Mouse (Mus musculus): Measurements from ENCODE around the gene Stab1. TPM values are rescaled to one million over a fixed set of nuclear protein-coding genes. Genes with fewer than 3 reads are reported as not detected.

The Stab1 gene
- total RNA-seq, 2 experiments from 2014 or later = 15.6 to 16.2 TPM

- no peak for DNase-seq (ENCODE audit: low spot score in 2 of 2)
These were observed 35.9 kb downstream of the Stab1 start for GRCm38 (mm10) chr14:31132491-31132975.

- DNase-seq (ENCODE audit: low spot score in 2 of 2) = no peak
These were observed 36.4 kb downstream of the Stab1 start for GRCm38 (mm10) chr14:31132031-31132430.

- no peak for DNase-seq (ENCODE audit: low spot score in 2 of 2)
These were observed 37.1 kb downstream of the Stab1 start for GRCm38 (mm10) chr14:31131272-31131821.

GRCm38 (mm10) chr14:31130236-31131220, 37.9 kb downstream of the Stab1 start, which contains the start of gene Nt5dc2:
TSS of gene Nt5dc2 (plus strand) at chr14:31131053.
- peak in 1 of 2 experiments; percentile 60 for DNase-seq (ENCODE audit: low spot score in 2 of 2)

- DNase-seq (ENCODE audit: low spot score in 2 of 2) = peak in 1 of 2 experiments; percentile 23
These were observed 38.9 kb downstream of the Stab1 start for GRCm38 (mm10) chr14:31129326-31130235.

GRCm38 (mm10) chr14:31128826-31129219, 39.6 kb downstream of the Stab1 start, which contains the start of gene Smim4:
TSS of gene Smim4 (minus strand) at chr14:31128956.
- DNase-seq (ENCODE audit: low spot score in 2 of 2) = peak; percentile 94 to 98

GRCm38 (mm10) chr14:31128101-31128825, 40.2 kb downstream of the Stab1 start:
- no peak for DNase-seq (ENCODE audit: low spot score in 2 of 2)

GRCm38 (mm10) chr14:31126826-31127225, 41.6 kb downstream of the Stab1 start:
- no peak for DNase-seq (ENCODE audit: low spot score in 2 of 2)

- DNase-seq (ENCODE audit: low spot score in 2 of 2) = no peak
These were observed 43.0 kb downstream of the Stab1 start for GRCm38 (mm10) chr14:31125106-31126075.

- DNase-seq (ENCODE audit: low spot score in 2 of 2) = no peak
These were observed 52.9 kb downstream of the Stab1 start for GRCm38 (mm10) chr14:31115522-31115921.

- DNase-seq (ENCODE audit: low spot score in 2 of 2) = no peak
These were observed 54.4 kb downstream of the Stab1 start for GRCm38 (mm10) chr14:31114011-31114410.

GRCm38 (mm10) chr14:31112187-31112586, 56.3 kb downstream of the Stab1 start:
- no peak for DNase-seq (ENCODE audit: low spot score in 2 of 2)

GRCm38 (mm10) chr14:31110613-31111012, 57.8 kb downstream of the Stab1 start:
- no peak for DNase-seq (ENCODE audit: low spot score in 2 of 2)

GRCm38 (mm10) chr14:31105156-31105555, 63.3 kb downstream of the Stab1 start:
- no peak for DNase-seq (ENCODE audit: low spot score in 2 of 2)

- DNase-seq (ENCODE audit: low spot score in 2 of 2) = no peak
These were observed 78.5 kb downstream of the Stab1 start for GRCm38 (mm10) chr14:31089918-31090317.
